Mouse (Mus musculus) neural tube, embryonic 11.5 days (tissue): ENCODE results near the gene Rap1b. TPM values are rescaled to one million over a fixed set of nuclear protein-coding genes. Genes with fewer than 3 reads are reported as not detected.

Source experiments
- ATAC-seq: fragments of 200-750 bp; cut with Nextera tagmentation; 2 replicates; pipeline ENCODE4 v1.8.0; 2017; ENCODE audit warnings: moderate number of reproducible peaks, mild to moderate bottlenecking, moderate TSS enrichment, moderate library complexity; ENCODE audit not compliant: insufficient read depth, low FRiP score, low TSS enrichment
- DNase-seq: peaks from one replicate; pipeline ENCODE4 v3.0.0-alpha.2; 2015; ENCODE audit warnings: low spot score
- H3K27ac ChIP-seq: fragments of 300-500 bp; sonication (generic); 2 replicates; pipeline ENCODE4 v1.5.1; 2014; ENCODE audit warnings: low read depth, mild to moderate bottlenecking, low read length
- H3K27me3 ChIP-seq: fragments of 300-500 bp; sonication (generic); 2 replicates; pipeline ENCODE4 v1.6.1; 2014; ENCODE audit warnings: mild to moderate bottlenecking, low read length, mixed read lengths; ENCODE audit not compliant: control insufficient read depth, insufficient read depth
- H3K36me3 ChIP-seq: fragments of 300-500 bp; sonication (generic); 2 replicates; pipeline ENCODE4 v1.6.1; 2014; ENCODE audit warnings: mild to moderate bottlenecking, low read length, moderate library complexity, mixed read lengths; ENCODE audit not compliant: control insufficient read depth, insufficient read depth
- H3K4me1 ChIP-seq: fragments of 300-500 bp; sonication (generic); 2 replicates; pipeline ENCODE4 v1.6.1; 2014; ENCODE audit warnings: low read length, mixed read lengths; ENCODE audit not compliant: control insufficient read depth, insufficient read depth
- H3K4me2 ChIP-seq: fragments of 300-500 bp; sonication (generic); 2 replicates; pipeline ENCODE4 v1.6.1; 2014; ENCODE audit warnings: low read depth, mild to moderate bottlenecking, moderate library complexity
- H3K4me3 ChIP-seq: fragments of 300-500 bp; sonication (generic); 2 replicates; pipeline ENCODE4 v1.5.1; 2014; ENCODE audit warnings: low read depth, low read length
- H3K9ac ChIP-seq: fragments of 300-500 bp; sonication (generic); 2 replicates; pipeline ENCODE4 v1.6.1; 2014; ENCODE audit warnings: mild to moderate bottlenecking, low read length
- H3K9me3 ChIP-seq: fragments of 300-500 bp; sonication (generic); 2 replicates; pipeline ENCODE4 v1.6.1; 2016; ENCODE audit warnings: low read length; ENCODE audit not compliant: control insufficient read depth
- WGBS: fragments of 180-500 bp; shearing (Covaris S2); extraction: QIAGEN DNeasy Blood & Tissue Kit; methylation state at CpG from one replicate; pipeline ENCODE4 v1.1.7; 2014; 5-methylcytosine and 5-hydroxymethylcytosine counted together
- polyA plus RNA-seq: library from polyadenylated mRNA; unstranded; fragments of >200 nt; fragmentation: Nextera tagmentation; extraction: Ambion mirVana; gene quantifications from 2 replicates; pipeline ENCODE4 v1.2.1, GENCODE M21; 2014

Gene Rap1b
- polyA plus RNA-seq, 1 experiment from 2014 or later, result 183 TPM

DNA sequence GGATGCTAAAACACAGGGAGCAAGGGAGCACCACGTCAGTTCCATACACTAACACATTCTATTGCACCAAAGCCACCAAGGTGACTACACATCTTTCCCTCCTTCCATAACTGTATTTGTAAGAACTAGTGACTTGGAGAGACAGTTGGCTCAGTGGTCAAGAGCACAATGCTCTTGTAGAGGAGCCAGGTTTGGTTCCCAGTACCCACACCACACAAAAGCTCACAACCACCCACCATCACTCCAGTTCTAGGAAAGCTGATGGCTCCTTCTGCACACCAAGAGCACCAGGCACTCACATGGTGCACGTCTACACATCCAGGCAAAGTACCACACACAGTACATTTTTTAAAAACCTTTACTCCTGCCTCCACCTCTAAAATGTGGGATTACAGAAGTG, 63.8 kb downstream of the Rap1b start:
- H3K36me3 ChIP-seq, result peaks cover 24% of the 10 kb centered on the region
- no peak overlapping the region for H3K4me3 ChIP-seq
- DNase-seq, result no peak
- no peaks in the 10 kb centered on the region for H3K9me3 ChIP-seq
- H3K27me3 ChIP-seq, result no peaks in the 10 kb centered on the region
- no peaks in the 10 kb centered on the region for H3K4me1 ChIP-seq
- WGBS, result 89% methylated on average over 2 of the region's 2 CpGs
- H3K9ac ChIP-seq, result no peak overlapping the region
- H3K4me2 ChIP-seq, result no peak overlapping the region
- H3K27ac ChIP-seq, result no peak overlapping the region
- no peak for ATAC-seq

DNA sequence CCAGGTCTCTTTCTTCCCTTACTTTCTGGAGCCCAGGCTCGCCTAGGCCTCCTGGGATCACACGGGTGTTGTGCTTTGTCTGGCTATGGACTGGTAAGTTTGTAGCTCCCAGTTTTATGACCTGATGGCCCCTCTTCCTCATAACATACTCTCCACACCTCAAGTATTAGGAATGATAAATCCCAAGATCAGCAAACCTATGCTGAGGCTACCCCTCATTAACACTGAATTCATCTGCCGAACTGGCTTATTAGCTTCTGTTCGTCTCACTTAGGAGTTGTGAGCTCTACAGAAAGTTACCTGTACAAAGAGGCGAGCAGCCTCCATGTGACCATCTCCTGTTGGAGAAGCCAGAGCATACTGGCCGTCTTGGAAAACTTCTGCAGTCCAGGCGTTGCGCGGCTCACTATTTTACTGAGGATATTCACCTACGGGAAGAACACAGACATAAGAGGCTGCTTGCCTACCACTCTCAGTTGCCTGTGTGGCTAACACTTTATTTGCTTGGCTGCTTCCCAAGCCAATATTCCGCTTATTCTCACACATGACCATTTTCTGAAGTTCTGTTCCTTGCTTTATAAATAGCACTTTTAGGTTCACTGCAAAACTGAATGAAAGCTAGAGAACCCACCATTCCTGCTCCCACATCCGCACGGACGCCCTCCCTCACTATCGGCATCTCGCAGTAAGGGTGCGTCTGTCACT, 64.7 kb downstream of the Rap1b start:
- 94% methylated on average over 17 of the region's 17 CpGs for WGBS
- no peak overlapping the region for H3K4me2 ChIP-seq
- ATAC-seq (no peak), DNase-seq (no peak)
- H3K36me3 ChIP-seq, result peaks cover 22% of the 10 kb centered on the region
- H3K27ac ChIP-seq, result no peak overlapping the region
- H3K9ac ChIP-seq, result no peak overlapping the region
- no peaks in the 10 kb centered on the region for H3K27me3 ChIP-seq
- H3K4me3 ChIP-seq, result no peak overlapping the region
- H3K9me3 ChIP-seq, result no peaks in the 10 kb centered on the region
- no peaks in the 10 kb centered on the region for H3K4me1 ChIP-seq

DNA sequence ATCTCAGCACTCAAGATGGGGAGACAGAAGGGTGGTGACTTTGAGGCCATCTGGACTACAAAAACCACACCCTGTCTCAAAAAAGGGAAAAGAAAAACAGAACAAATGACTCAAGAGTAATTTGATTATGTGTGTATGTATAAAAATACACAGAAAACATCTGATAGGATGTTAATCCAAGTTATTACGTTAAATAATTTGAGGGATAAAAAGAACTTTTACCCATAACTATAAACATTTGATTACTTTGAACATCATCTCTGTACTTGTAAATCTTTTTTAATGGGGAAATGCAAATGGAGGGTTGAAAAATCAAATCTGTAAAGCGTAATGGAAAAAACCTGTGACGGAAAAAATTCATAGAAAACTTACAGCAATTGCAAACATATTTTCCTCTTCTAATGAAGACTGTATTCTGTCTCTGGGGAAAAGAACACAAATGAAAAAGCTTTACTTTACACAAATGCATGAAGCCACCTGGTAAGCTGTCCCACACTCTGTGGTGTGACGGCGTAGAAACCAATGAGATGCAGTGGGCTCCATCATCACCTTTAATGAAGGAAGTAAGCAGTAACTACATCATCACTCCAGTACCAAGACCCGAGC, 65.4 kb downstream of the Rap1b start:
- DNase-seq, result no peak

DNA sequence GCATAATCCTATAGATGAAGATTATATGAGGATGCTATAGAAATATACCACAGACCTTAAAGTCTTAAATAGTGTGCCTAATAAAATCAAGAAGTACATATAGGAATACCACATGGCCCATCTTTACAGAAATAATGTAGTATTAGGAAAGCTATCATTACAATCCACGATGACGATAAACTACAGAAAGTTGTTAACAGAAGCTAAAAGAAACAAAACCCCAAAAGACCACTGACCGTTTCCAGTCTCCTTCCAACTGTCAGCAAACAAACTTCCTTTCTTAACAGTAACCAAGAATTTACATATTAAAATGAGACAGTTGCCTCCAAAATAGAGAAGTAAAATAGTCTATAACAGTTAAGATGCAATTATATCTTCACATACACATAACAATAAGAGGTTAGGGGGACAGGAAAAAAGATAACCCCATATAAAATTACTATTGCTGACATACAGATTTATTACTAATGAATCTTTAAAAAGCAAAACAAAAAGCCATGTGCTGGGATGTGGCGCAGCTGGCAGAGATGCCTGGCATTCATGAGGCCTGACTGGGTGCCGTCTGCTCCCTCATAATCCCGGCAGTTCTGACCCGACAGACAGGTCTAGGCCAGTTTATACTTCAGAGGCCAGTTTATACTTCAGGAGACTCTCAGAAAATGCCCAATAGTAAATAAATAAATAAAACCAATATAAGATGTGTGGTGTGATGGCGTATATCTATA, 66.1 kb downstream of the Rap1b start:
- Histone ChIP-seq H3K9ac (no peak overlapping the region), H3K4me1 (no peaks in the 10 kb centered on the region), H3K4me2 (no peak overlapping the region), H3K27ac (no peak overlapping the region), H3K4me3 (no peak overlapping the region), H3K27me3 (no peaks in the 10 kb centered on the region), H3K9me3 (no peaks in the 10 kb centered on the region), H3K36me3 (peaks cover 20% of the 10 kb centered on the region)
- ATAC-seq (no peak), DNase-seq (no peak)
- 93% methylated on average over 8 of the region's 8 CpGs for WGBS

More for the DNA sequence above, 65.4 kb downstream of the Rap1b start:
- Histone ChIP-seq H3K27me3 (no peaks in the 10 kb centered on the region), H3K4me3 (no peak overlapping the region), H3K4me1 (no peaks in the 10 kb centered on the region), H3K9ac (no peak overlapping the region), H3K4me2 (no peak overlapping the region), H3K9me3 (no peaks in the 10 kb centered on the region), H3K27ac (no peak overlapping the region), H3K36me3 (peaks cover 25% of the 10 kb centered on the region)
- WGBS, result 96% methylated on average over 6 of the region's 6 CpGs
- ATAC-seq, result no peak

DNA sequence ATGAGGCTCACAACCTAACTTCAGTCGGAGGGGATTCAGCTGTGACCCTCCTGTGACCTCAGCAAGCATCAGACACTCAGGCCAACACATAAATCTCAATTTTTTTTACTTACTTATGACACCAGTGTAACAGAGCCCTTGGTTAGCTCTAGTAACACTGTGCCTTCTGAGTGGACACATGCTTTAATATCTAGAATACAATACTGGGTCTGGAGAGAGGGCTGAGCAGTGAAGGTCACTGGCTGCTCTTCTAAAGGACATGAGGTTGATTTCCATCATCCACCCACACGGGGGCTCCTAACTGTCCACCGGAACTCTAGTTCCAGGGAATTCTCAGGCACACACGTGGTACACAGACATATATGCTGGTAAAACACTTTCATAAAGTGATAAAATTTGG, 66.9 kb downstream of the Rap1b start:
- Histone ChIP-seq H3K36me3 (peaks cover 23% of the 10 kb centered on the region), H3K4me1 (no peaks in the 10 kb centered on the region), H3K27ac (no peak overlapping the region), H3K27me3 (no peaks in the 10 kb centered on the region), H3K9me3 (no peaks in the 10 kb centered on the region), H3K9ac (no peak overlapping the region), H3K4me2 (no peak overlapping the region), H3K4me3 (no peak overlapping the region)
- no peak for DNase-seq
- no peak for ATAC-seq
- WGBS, result 93% methylated on average over 4 of the region's 4 CpGs

DNA sequence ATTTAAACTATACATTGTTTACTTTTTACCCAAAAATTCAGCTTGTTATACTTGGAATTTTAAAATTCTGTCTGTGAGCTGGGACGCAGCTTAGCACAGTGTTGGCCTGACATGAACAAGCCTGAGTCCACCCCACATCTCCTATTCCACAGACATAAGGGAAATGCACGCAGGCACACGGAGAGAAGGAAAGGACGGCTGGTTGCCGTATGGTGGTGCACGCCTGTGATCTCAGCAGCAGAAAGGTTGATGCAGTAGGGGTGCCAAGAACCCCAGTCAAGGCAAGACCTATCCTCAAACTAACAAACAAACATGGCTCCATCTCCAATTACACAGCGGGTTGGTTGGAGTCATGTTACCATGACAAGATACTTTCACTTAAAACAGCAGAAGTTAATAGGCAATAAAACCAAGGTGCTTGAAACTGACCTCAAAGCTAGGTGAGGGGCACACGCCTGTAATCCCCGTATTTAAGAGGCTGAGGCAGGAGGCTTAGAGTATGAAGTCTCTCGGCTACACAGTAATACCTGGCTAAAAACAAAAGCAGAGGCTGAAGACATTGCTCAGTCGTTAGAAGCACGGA, 67.4 kb downstream of the Rap1b start:
- H3K27me3 ChIP-seq, result no peaks in the 10 kb centered on the region
- no peak overlapping the region for H3K9ac ChIP-seq
- DNase-seq (no peak), ATAC-seq (no peak)
- 93% methylated on average over 12 of the region's 12 CpGs for WGBS
- H3K27ac ChIP-seq, result no peak overlapping the region
- no peak overlapping the region for H3K4me3 ChIP-seq
- no peaks in the 10 kb centered on the region for H3K9me3 ChIP-seq
- H3K36me3 ChIP-seq, result peaks cover 24% of the 10 kb centered on the region
- H3K4me2 ChIP-seq, result no peak overlapping the region
- H3K4me1 ChIP-seq, result no peaks in the 10 kb centered on the region

DNA sequence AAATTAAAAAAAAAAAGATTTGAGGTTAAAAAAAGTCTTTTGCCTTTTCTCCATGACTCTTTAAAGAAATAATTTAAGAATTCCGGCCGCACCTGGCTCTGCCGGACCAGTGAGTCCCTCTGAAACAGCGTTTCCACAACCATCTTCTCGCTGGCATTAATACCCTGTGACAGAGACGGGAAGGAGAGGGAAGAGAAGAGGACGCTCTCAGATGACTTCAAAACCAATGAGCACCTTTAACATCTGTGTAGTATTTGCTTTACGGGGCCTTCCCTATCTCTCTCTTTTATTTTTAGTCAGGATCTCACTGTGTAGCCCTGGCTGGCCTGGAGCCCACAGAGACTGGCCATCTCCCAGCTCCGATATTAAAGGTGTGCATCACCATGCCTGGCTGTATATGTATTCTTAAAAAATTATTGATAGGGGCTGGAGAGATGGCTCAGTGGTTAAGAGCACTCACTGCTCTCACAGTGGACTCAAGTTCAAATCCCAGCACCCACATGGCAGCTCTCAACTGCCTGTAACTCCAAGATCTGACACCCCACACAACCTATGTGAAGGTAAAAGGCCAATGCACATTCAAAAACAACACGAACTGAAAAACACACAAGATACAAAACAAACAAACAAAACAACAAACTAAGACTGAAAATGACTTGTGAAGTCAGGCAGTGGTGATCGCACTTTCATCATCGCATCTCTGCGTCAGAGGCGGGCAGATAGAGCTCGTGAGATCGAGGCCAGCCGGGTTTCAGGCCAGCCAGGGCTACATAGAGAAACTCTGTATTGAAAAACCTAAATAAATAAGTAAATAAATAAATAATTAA, 68.1 kb downstream of the Rap1b start:
- H3K36me3 ChIP-seq, result peaks cover 24% of the 10 kb centered on the region
- no peak overlapping the region for H3K27ac ChIP-seq
- no peak for ATAC-seq
- no peaks in the 10 kb centered on the region for H3K9me3 ChIP-seq
- H3K9ac ChIP-seq, result no peak overlapping the region
- 95% methylated on average over 17 of the region's 17 CpGs for WGBS
- H3K4me3 ChIP-seq, result no peak overlapping the region
- DNase-seq, result no peak
- no peaks in the 10 kb centered on the region for H3K27me3 ChIP-seq
- no peaks in the 10 kb centered on the region for H3K4me1 ChIP-seq
- H3K4me2 ChIP-seq, result no peak overlapping the region

DNA sequence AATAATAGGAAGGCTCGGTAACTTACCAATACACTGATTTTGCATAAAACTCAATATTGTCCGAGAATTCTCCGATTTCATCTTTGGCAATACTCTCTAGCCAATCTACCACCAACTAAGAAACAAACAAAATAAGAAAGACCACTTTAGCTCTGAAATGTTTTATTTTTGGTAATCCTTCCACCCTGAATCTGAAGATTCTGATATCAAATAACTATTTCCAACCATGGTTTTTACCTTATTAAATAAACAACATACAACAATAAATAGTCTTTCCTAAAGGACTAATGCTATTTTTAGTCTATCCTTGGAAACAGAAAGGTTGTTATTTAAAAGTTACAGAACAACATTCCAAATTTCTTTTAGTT, 68.7 kb downstream of the Rap1b start:
- WGBS, result 97% methylated on average over 3 of the region's 3 CpGs
- H3K9me3 ChIP-seq, result no peaks in the 10 kb centered on the region
- H3K4me1 ChIP-seq, result no peaks in the 10 kb centered on the region
- H3K27ac ChIP-seq, result no peak overlapping the region
- H3K4me2 ChIP-seq, result no peak overlapping the region
- no peak overlapping the region for H3K9ac ChIP-seq
- ATAC-seq, result no peak
- no peak overlapping the region for H3K4me3 ChIP-seq
- no peak for DNase-seq
- H3K27me3 ChIP-seq, result no peaks in the 10 kb centered on the region
- peaks cover 28% of the 10 kb centered on the region for H3K36me3 ChIP-seq
